In the genomic region with DNA sequence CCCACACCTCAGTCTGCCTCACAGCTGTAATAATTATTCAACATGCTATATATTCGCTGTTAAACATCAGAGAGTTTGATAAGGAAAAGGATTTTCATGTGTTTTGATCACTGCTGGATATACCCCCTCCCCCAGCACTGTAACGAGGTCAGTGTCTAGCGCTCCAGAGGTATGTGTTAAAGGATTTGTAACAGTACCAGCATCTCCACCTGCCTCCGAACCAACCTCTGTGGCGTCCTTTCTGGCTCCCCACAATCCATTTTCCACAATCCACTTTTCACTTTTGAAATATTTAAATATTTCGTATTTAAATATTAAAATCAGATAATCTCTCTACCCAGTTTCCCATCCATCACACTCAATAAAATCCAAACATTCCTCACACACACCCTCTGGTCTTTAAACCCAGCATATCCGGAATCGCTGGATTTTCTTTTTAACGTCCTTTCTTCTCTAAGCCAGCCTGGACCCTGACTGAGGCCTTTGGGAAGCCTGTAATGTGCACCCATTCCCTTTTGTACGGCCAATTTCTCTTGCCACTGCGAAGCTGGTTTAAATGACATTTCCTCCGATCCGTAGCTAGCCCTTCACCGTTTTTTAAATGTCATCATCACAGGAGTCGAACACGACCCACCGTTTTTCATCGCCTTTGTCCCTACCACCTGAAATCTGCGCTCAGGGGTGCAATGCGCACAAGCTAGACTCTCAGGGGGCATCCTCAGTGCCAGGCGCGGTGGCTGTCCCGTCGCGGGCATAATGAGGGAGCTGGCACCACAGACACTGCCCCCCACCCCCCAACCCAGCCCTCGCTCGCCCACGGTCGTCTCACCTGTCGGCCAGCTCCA, we compare ENCODE assay signal across 8 mouse cellular contexts. TPM values are rescaled to one million over a fixed set of nuclear protein-coding genes. Genes with fewer than 3 reads are reported as not detected.
DNase-seq lines count a peak whose midpoint lies in the region; ATAC-seq and TF ChIP-seq lines count a peak whose summit lies in the region.

No protein-coding gene starts in this region.

- no peak for ATAC-seq in megakaryocyte, adult 5-6 weeks (ENCODE audit: poor library complexity, severe bottlenecking)
- peak; percentile 1; the same call in 1 of the 2 replicates for ATAC-seq in heart, postnatal 0 days (ENCODE audit: insufficient read depth, low read depth)

- 5% methylated on average over 30 of the region's 30 CpGs for WGBS in heart, postnatal 0 days
- WGBS in macrophage (ENCODE audit: missing documents), result 14% methylated on average over 30 of the region's 30 CpGs

- TF ChIP-seq EP300 in heart, postnatal 0 days (IDR thresholded peaks at IDR 0.05; ENCODE audit: low read depth), result no peak

- peak overlapping the region; percentile 97 for H3K4me3 ChIP-seq in megakaryocyte, embryonic 14.5 days (replicated peaks)
- H3K4me3 ChIP-seq in heart, postnatal 0 days (ENCODE audit: low read depth, low read length), result peak overlapping the region; percentile 100
- H3K4me3 ChIP-seq in macrophage (ENCODE audit: inconsistent target), result peak overlapping the region; percentile 44

- peak overlapping the region; percentile 99 for H3K4me2 ChIP-seq in heart, postnatal 0 days (ENCODE audit: low read depth, low read length)

- H3K27ac ChIP-seq in heart, postnatal 0 days (ENCODE audit: low read depth), result peak overlapping the region; percentile 87; the same call in 1 of the 2 replicates
- no peak overlapping the region for H3K27ac ChIP-seq in macrophage

- no peaks in the 10 kb centered on the region for H3K9me3 ChIP-seq in megakaryocyte, embryonic 14.5 days
- H3K9me3 ChIP-seq in heart, postnatal 0 days (replicated peaks; ENCODE audit: control insufficient read depth, low read length), result no peaks in the 10 kb centered on the region

- H3K36me3 ChIP-seq in megakaryocyte, embryonic 14.5 days (replicated peaks; ENCODE audit: low read length), result peaks cover 35% of the 10 kb centered on the region
- peaks cover 7% of the 10 kb centered on the region; the same call in 1 of the 2 replicates for H3K36me3 ChIP-seq in heart, postnatal 0 days (replicated peaks; ENCODE audit: control insufficient read depth, insufficient read depth, low read length)
- no peaks in the 10 kb centered on the region for H3K36me3 ChIP-seq in macrophage (ENCODE audit: inconsistent target)

- H3K9ac ChIP-seq in heart, postnatal 0 days (replicated peaks; ENCODE audit: low read depth, low read length), result peak overlapping the region; percentile 95

- peaks cover 58% of the 10 kb centered on the region for H3K79me2 ChIP-seq in macrophage (ENCODE audit: inconsistent target)

- peaks cover 42% of the 10 kb centered on the region for H3K4me1 ChIP-seq in megakaryocyte, embryonic 14.5 days
- peaks cover 16% of the 10 kb centered on the region for H3K4me1 ChIP-seq in heart, postnatal 0 days (ENCODE audit: control insufficient read depth, insufficient read depth)

- H3K27me3 ChIP-seq in megakaryocyte, embryonic 14.5 days (replicated peaks), result no peaks in the 10 kb centered on the region
- H3K27me3 ChIP-seq in heart, postnatal 0 days (ENCODE audit: control insufficient read depth, insufficient read depth, low read length), result no peaks in the 10 kb centered on the region

- DNase-seq in embryo, embryonic 10.5 days (ENCODE audit: low spot score), result peak; percentile 29
- DNase-seq in heart, postnatal 0 days (ENCODE audit: low spot score), result no peak
- DNase-seq in adrenal gland, adult 8-10 months, result no peak
- no peak for DNase-seq in adrenal gland, postnatal 14 days
- DNase-seq in adrenal gland, adult 18-20 months (ENCODE audit: low spot score in 2 of 2), result no peak

- TF ChIP-seq CTCF in heart, postnatal 0 days (IDR thresholded peaks at IDR 0.05; ENCODE audit: low read depth), result no peak

RNA-seq across cellular contexts. Expression of gene Klhl11, which starts 1.0 kb away (rescaled TPM):
- 1.6 TPM in 1 of 2 replicates, not detected in the other for polyA plus RNA-seq in megakaryocyte, embryonic 14.5 days (2012; ENCODE audit: insufficient read depth, low replicate concordance)
- 5.9 and 8.1 TPM in 2 replicates for total RNA-seq in megakaryocyte, adult 5-6 weeks (2015)
- 14.5 and 14.8 TPM in 2 replicates for total RNA-seq in megakaryocyte, adult 5-6 weeks (2017)
- 10.3 and 16.6 TPM in 2 replicates for total RNA-seq in heart, postnatal 0 days (2014; rRNA removed; ENCODE audit: low replicate concordance)
- 4.6 and 5.3 TPM in 2 replicates for polyA plus RNA-seq in heart, postnatal 0 days (2015; fragmentation: Nextera tagmentation; extraction: Ambion mirVana)
- 10 to 100 TPM in 16 of 26 experiments, 1 to 10 TPM in 10; 4.5 to 22.0 (median 11.2) TPM for total RNA-seq in macrophage (2018; cell fraction: chromatin; rRNA removed)
- 10 to 100 TPM in 19 of 26 experiments, 1 to 10 TPM in 7; 8.3 to 17.1 (median 12.5) TPM for total RNA-seq in macrophage (2018; cell fraction: cytosol; rRNA removed)
- 10 to 100 TPM in 18 of 26 experiments, 1 to 10 TPM in 8; 6.9 to 23.3 (median 12.2) TPM for total RNA-seq in macrophage (2018; cell fraction: nucleus; rRNA removed)
- polyA plus RNA-seq in macrophage (2018), result 2.1 to 4.8 TPM (median 4.6 TPM) in 3 replicates
- total RNA-seq in adrenal gland, adult 8-10 months (2022), result 10 to 100 TPM; 62.9 to 96.4 (median 75.3) TPM
- total RNA-seq in adrenal gland, postnatal 14 days (2021), result 42.9 and 44.2 TPM in 2 replicates
- 10 to 100 TPM; 51.5 to 58.3 TPM for total RNA-seq in adrenal gland, adult 18-20 months (2021)

RNA-seq across cellular contexts. Expression of gene Klhl10, which starts 29.9 kb away (rescaled TPM):
- polyA plus RNA-seq in megakaryocyte, embryonic 14.5 days (2012; ENCODE audit: insufficient read depth, low replicate concordance), result 0.56 TPM in 1 of 2 replicates, not detected in the other
- not detected in 2 replicates for total RNA-seq in megakaryocyte, adult 5-6 weeks (2015)
- not detected in 2 replicates for total RNA-seq in megakaryocyte, adult 5-6 weeks (2017)
- total RNA-seq in heart, postnatal 0 days (2014; rRNA removed; ENCODE audit: low replicate concordance), result not detected in 2 replicates
- 0.34 and 0.47 TPM in 2 replicates for polyA plus RNA-seq in heart, postnatal 0 days (2015; fragmentation: Nextera tagmentation; extraction: Ambion mirVana)
- total RNA-seq in macrophage (2018; cell fraction: chromatin; rRNA removed), result under 1 TPM in 4 of 26 experiments, not detected in 22; 0.32 to 0.98 (median 0.37) TPM
- under 1 TPM in 14 of 26 experiments, not detected in 12; 0.04 to 0.18 (median 0.09) TPM for total RNA-seq in macrophage (2018; cell fraction: cytosol; rRNA removed)
- 1 to 10 TPM in 1 of 26 experiments, under 1 TPM in 8, not detected in 17; 0.31 to 1.1 (median 0.56) TPM for total RNA-seq in macrophage (2018; cell fraction: nucleus; rRNA removed)
- polyA plus RNA-seq in macrophage (2018), result 0.07 TPM in 1 of 3 replicates, not detected in the others
- 1 to 10 TPM in 3 of 4 experiments, under 1 TPM in 1; 0.99 to 2.3 (median 1.5) TPM for total RNA-seq in adrenal gland, adult 8-10 months (2022)
- total RNA-seq in adrenal gland, postnatal 14 days (2021), result 0.94 and 1.5 TPM in 2 replicates
- total RNA-seq in adrenal gland, adult 18-20 months (2021), result under 1 TPM; 0.67 to 0.96 TPM

RNA-seq across cellular contexts. Expression of gene Nt5c3b, which starts 30.0 kb away (rescaled TPM):
- 48.3 and 86.4 TPM in 2 replicates for polyA plus RNA-seq in megakaryocyte, embryonic 14.5 days (2012; ENCODE audit: insufficient read depth, low replicate concordance)
- 8.8 and 9.8 TPM in 2 replicates for total RNA-seq in megakaryocyte, adult 5-6 weeks (2015)
- total RNA-seq in megakaryocyte, adult 5-6 weeks (2017), result 7.3 and 9.6 TPM in 2 replicates
- total RNA-seq in heart, postnatal 0 days (2014; rRNA removed; ENCODE audit: low replicate concordance), result 54.4 and 68.3 TPM in 2 replicates
- 84.7 and 85.0 TPM in 2 replicates for polyA plus RNA-seq in heart, postnatal 0 days (2015; fragmentation: Nextera tagmentation; extraction: Ambion mirVana)
- 10 to 100 TPM in 9 of 26 experiments, 1 to 10 TPM in 17; 2.1 to 21.4 (median 8.8) TPM for total RNA-seq in macrophage (2018; cell fraction: chromatin; rRNA removed)
- 10 to 100 TPM in 1 of 26 experiments, 1 to 10 TPM in 25; 4.4 to 10.1 (median 6.6) TPM for total RNA-seq in macrophage (2018; cell fraction: cytosol; rRNA removed)
- total RNA-seq in macrophage (2018; cell fraction: nucleus; rRNA removed), result 10 to 100 TPM in 3 of 26 experiments, 1 to 10 TPM in 20, under 1 TPM in 3; 0.53 to 17.3 (median 5.1) TPM
- 10.7 to 17.3 TPM (median 13.4 TPM) in 3 replicates for polyA plus RNA-seq in macrophage (2018)
- total RNA-seq in adrenal gland, adult 8-10 months (2022), result 10 to 100 TPM; 49.7 to 76.8 (median 68.5) TPM
- 51.5 and 57.5 TPM in 2 replicates for total RNA-seq in adrenal gland, postnatal 14 days (2021)
- 10 to 100 TPM; 45.6 to 50.0 TPM for total RNA-seq in adrenal gland, adult 18-20 months (2021)

RNA-seq across cellular contexts. Expression of gene Fkbp10, which starts 56.1 kb away (rescaled TPM):
- polyA plus RNA-seq in megakaryocyte, embryonic 14.5 days (2012; ENCODE audit: insufficient read depth, low replicate concordance), result 0.22 TPM in 1 of 2 replicates, not detected in the other
- total RNA-seq in megakaryocyte, adult 5-6 weeks (2015), result 0.09 TPM in 1 of 2 replicates, not detected in the other
- not detected in 2 replicates for total RNA-seq in megakaryocyte, adult 5-6 weeks (2017)
- 106 and 114 TPM in 2 replicates for total RNA-seq in heart, postnatal 0 days (2014; rRNA removed; ENCODE audit: low replicate concordance)
- polyA plus RNA-seq in heart, postnatal 0 days (2015; fragmentation: Nextera tagmentation; extraction: Ambion mirVana), result 93.0 and 95.9 TPM in 2 replicates
- 10 to 100 TPM in 1 of 26 experiments, under 1 TPM in 1, not detected in 24; 0.29 to 29.4 TPM for total RNA-seq in macrophage (2018; cell fraction: chromatin; rRNA removed)
- total RNA-seq in macrophage (2018; cell fraction: cytosol; rRNA removed), result under 1 TPM in 2 of 26 experiments, not detected in 24; 0.05 to 0.06 TPM
- total RNA-seq in macrophage (2018; cell fraction: nucleus; rRNA removed), result 1 to 10 TPM in 1 of 26 experiments, not detected in 25; 2.6 TPM
- polyA plus RNA-seq in macrophage (2018), result not detected in 3 replicates
- total RNA-seq in adrenal gland, adult 8-10 months (2022), result 10 to 100 TPM; 15.4 to 57.8 (median 31.3) TPM
- 33.8 and 38.9 TPM in 2 replicates for total RNA-seq in adrenal gland, postnatal 14 days (2021)
- 10 to 100 TPM; 13.4 to 19.0 TPM for total RNA-seq in adrenal gland, adult 18-20 months (2021)

RNA-seq across cellular contexts. Expression of gene Acly, which starts 56.2 kb away (rescaled TPM):
- 7.2 and 21.1 TPM in 2 replicates for polyA plus RNA-seq in megakaryocyte, embryonic 14.5 days (2012; ENCODE audit: insufficient read depth, low replicate concordance)
- total RNA-seq in megakaryocyte, adult 5-6 weeks (2015), result 80.6 and 90.8 TPM in 2 replicates
- 100 and 105 TPM in 2 replicates for total RNA-seq in megakaryocyte, adult 5-6 weeks (2017)
- 68.4 and 75.6 TPM in 2 replicates for total RNA-seq in heart, postnatal 0 days (2014; rRNA removed; ENCODE audit: low replicate concordance)
- 32.3 and 35.5 TPM in 2 replicates for polyA plus RNA-seq in heart, postnatal 0 days (2015; fragmentation: Nextera tagmentation; extraction: Ambion mirVana)
- 100 to 1,000 TPM in 17 of 26 experiments, 10 to 100 TPM in 9; 46.4 to 178 (median 118) TPM for total RNA-seq in macrophage (2018; cell fraction: chromatin; rRNA removed)
- total RNA-seq in macrophage (2018; cell fraction: cytosol; rRNA removed), result 100 to 1,000 TPM in 7 of 26 experiments, 10 to 100 TPM in 19; 65.0 to 112 (median 90.5) TPM
- total RNA-seq in macrophage (2018; cell fraction: nucleus; rRNA removed), result 100 to 1,000 TPM in 3 of 26 experiments, 10 to 100 TPM in 23; 46.9 to 156 (median 84.4) TPM
- polyA plus RNA-seq in macrophage (2018), result 70.4 to 111 TPM (median 89.5 TPM) in 3 replicates
- 1,000 to 10,000 TPM; 1,202 to 1,723 (median 1,362) TPM for total RNA-seq in adrenal gland, adult 8-10 months (2022)
- 805 and 809 TPM in 2 replicates for total RNA-seq in adrenal gland, postnatal 14 days (2021)
- 1,000 to 10,000 TPM; 1,875 to 2,782 TPM for total RNA-seq in adrenal gland, adult 18-20 months (2021)

Comparison
In these comparisons a context has a peak if more than half of its experiments do, and no peak if none do; other contexts are left out.
1. H3K4me3 ChIP-seq: peak in every context shown above with its lines; median percentile 100 in heart, postnatal 0 days; 97 in megakaryocyte, embryonic 14.5 days; 44 in macrophage.